Mouse (Mus musculus): ENCODE data around the gene Lmbrd2. TPM values are rescaled to one million over a fixed set of nuclear protein-coding genes. Genes with fewer than 3 reads are reported as not detected.

Lmbrd2 gene
- total RNA-seq (2021): 10 to 100 TPM; 11.9 to 13.5 TPM
- long read RNA-seq, experiment 1: 0 reads
- long read RNA-seq, experiment 2, partial matches to known transcripts: 0 of 2 reads
- long read RNA-seq, experiment 2, other reads (novel, unspliced or antisense): 2 of 2 reads

DNA sequence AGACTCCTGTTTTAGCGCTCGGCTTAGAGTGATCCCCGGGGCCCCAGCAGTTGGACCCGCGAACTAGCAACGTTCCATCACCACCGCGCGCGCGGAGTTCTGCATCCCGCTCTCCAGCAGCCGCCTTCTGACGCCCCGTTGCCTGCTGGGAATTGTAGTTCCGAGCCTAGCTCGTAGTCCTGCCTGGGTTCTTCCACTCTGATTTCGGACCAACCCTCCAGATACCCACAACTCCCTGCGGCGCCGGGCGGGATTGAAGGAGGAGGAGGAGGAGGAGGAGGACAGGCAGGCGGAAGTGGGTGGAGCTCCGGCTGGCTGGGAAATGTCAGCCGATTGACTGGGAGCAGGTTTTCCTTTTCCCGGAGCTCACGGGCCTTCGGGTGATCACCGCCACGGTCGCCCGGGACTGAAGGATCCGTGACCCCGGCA is at the start of gene Lmbrd2:
Gene Lmbrd2, plus strand, starts transcription at position 299 of the 429 bp plus-strand sequence.
- DNase-seq: peak; percentile 96

GRCm38 (mm10) chr15:9090662-9091061 is 49.7 kb upstream of the Lmbrd2 start:
- no peak for DNase-seq

DNA sequence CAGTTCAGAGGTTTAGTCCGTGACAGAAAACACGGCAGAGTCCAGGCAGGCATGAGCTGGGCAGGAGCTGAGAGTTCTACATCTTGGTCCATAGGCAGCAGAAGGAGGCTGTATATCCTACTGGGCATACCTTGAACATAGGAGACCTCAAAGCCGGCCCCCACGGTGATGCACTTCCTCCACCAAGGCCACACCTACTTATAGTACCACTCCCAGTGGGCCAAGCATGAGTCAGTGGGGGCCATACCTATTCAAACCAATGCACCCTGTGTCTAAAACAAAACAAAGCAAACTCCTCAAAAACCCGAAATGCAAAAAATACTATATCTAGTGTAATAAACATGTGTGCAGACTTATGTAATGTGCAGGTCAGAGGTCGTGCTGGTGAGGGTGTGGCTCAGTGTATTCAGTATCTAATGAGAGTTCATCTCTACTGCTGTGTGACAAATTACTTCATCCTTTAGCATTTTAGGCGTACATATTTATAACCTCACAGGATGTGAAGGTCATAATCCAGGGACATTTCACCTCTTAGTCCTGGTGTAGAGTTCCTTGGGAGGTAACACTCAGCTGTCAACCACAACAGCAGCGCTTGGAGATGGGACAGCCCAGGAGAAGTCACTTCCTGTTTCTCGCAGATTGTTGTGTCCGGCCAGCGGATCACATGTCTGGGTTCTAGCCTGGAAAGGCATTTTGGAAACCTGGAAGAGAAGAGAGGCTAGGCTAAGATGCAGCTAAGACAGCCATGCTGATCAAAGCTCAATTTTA is 46.6 kb upstream of the Lmbrd2 start:
- no peak for DNase-seq

DNA sequence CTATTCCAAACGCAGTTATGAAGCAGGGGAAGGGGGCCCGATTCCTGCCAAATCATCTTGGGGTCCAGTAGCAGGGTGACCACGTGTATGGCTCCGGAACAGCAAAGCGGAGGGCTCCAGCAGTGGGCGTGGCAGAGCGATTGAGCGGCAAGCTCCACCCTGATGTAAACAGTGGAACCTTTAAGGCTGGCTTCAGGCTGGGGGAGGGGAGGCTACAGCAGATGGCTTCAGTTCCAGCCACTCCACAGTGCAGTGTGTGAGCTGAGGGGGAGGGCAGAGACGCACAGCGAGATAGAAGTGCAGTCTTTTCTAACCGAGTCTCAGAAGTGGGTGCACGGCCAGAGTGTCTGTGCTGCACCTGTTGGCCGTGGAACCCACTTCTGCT is 46.0 kb upstream of the Lmbrd2 start:
- no peak for DNase-seq

- no peak for DNase-seq
These were observed 43.5 kb upstream of the Lmbrd2 start for GRCm38 (mm10) chr15:9096865-9097264.

GRCm38 (mm10) chr15:9100446-9101077 is 39.8 kb upstream of the Lmbrd2 start:
- DNase-seq: no peak

DNA sequence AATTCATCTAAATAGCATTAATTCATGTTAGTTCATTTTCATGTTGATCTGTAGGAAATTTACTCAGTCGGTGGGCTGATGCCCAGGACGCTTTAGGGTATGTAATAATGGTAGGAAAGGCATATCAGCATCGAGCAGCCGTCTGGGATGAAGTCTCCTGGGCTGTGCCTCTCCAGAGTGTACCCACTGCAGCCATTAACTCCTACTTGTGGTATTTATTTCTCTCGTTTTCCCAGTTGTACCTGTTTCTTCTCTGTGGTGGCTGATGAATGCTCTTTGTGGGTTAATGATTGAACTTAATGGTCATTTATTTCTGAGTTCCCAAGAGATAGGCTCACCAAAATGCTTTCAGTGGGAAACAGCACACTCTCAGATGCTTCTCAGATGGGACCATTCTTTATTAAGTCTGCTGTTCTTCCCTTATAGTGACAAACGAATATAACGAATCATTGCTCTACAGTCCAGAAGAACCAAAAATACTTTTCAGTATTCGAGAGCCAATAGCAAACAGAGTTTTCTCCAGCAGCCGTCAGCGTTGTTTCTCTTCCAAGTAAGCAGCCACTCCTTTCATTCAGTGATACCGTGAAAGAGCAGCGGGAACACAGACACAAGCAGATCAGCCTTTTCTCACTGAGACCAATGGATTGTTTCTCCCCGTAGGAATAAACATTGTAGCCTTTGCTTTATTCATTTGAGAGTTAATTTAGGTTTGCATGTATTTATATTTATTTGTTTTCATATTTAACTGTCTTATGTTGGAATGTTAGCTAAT is 33.9 kb upstream of the Lmbrd2 start:
- DNase-seq: no peak

GRCm38 (mm10) chr15:9110526-9111347 is 29.6 kb upstream of the Lmbrd2 start:
- no peak for DNase-seq

GRCm38 (mm10) chr15:9111648-9112047 is 28.7 kb upstream of the Lmbrd2 start:
- no peak for DNase-seq

- DNase-seq: no peak
These were observed 26.8 kb upstream of the Lmbrd2 start for GRCm38 (mm10) chr15:9113556-9113955.

DNA sequence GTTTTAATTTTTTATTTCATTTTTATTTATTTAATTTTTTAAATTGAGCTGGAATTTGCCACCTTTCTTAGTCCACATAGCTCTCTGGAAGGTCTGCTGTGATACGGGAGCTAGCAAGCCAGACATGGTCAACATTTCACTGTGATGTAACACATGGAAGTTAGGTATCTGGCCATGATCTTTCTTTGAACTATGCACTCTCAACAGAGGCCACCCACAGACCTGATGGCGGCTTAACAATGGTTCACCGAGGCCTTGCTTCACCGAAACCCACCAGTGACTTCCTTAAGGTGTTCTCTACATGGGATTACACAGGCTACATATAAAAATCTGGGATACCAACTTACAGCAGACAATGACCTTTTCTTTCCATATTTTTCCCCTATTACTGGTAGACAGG is 26.2 kb upstream of the Lmbrd2 start:
- no peak for DNase-seq

DNA sequence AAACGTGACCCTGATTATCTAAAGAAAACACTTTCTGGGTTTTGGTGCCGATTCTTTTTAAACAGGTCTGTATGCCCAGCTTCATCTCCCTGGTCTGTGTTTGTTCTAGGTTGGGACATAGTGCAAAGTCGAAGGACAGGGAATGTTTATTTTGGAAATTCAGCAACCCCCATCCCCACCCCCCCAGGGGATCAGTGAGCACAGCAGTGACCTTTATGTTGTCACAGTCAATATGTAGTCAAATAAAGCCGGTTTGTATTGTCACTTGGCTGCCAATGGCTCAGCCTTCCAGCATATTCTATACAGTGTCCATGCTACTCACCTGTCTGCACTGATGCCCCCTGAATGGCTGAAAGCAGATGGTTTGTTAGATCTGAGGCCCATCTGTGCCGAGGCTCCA is 25.8 kb upstream of the Lmbrd2 start:
- DNase-seq: no peak

DNA sequence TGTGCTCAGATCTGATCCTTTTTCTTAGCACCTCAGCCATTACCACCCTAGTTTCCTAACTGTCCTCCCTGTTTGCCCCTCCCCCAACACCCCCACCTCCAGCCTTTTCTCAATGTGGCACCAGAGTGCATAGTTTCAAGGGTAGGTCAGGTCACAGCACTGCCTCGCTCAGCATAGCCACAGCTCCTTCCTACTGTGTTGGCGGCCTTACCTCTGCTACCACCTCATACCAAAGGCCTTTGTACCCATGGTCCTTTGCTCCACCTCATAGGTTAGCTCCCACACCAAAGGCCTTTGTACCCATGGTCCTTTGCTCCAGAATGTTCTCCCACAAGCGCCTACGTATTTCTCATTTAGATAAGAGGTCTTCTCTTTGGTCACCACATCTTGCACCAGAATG is 21.5 kb upstream of the Lmbrd2 start:
- DNase-seq: no peak

GRCm38 (mm10) chr15:9120081-9120480 is 20.3 kb upstream of the Lmbrd2 start:
- DNase-seq: no peak

DNA sequence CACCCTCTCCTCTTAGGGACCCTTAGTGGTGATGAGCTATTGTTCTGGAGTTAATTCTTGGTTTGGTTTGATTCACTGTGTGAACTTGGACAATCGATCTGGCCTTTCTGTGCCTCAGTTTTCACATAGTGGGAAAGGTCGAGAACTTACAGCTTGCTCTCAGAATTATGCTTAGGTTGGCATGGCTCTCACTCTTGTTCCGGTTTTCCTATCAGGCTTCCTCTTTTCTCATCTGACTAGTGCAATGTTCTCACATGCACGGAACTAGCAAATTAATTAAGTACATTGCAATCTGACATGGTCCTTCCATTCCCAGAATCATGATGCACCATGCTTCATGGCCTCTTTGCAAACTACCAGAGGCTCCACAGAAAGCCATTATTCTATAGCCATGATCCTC is 17.4 kb upstream of the Lmbrd2 start:
- no peak for DNase-seq

- DNase-seq: no peak
These were observed 15.5 kb upstream of the Lmbrd2 start for GRCm38 (mm10) chr15:9124856-9125255.

GRCm38 (mm10) chr15:9127051-9127791 is 13.1 kb upstream of the Lmbrd2 start:
- DNase-seq: no peak

DNA sequence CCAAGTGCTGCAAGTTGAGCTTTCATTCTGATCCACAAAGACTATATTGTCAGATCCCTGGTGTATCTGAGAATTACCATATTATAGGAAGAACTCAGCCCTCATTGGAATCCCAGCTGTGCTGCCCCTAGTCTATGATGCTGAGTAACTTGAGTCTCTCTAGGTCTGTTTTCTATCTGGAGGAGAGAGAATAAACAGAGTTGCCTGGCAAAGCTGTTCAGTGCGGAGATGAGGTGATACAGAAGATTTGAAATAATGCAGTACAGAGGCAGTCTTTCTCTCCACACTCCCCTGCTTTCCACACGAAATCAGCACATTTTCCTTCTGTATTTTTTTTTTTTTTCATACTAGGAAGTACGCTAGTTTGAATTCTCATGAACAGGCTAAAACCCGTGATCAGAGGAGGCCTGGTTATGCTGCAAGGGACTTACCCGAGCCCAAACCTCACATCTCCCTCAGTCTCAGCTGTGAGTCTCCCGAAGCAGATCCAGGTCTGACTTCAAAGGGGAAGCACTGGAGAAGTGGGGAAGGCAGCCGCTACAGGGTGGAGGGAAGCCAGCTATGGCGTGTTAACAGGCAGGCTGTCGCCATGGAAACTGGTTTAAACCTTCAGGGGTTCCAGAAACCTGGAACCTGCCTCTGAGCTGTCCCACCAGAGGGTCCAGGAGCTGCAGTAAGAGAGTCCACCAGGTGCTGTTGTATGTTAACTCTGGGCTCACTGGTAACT is 9.4 kb upstream of the Lmbrd2 start:
- no peak for DNase-seq

GRCm38 (mm10) chr15:9131499-9131888 is 8.9 kb upstream of the Lmbrd2 start:
- no peak for DNase-seq

GRCm38 (mm10) chr15:9132693-9133443 is 7.5 kb upstream of the Lmbrd2 start:
- DNase-seq: no peak

Data from gastrocnemius, postnatal 25 days (tissue).